Mouse (Mus musculus) limb, embryonic 11.5 days (tissue): Measurements from ENCODE around the gene Amz1. TPM values are rescaled to one million over a fixed set of nuclear protein-coding genes. Genes with fewer than 3 reads are reported as not detected.

Experiments used
- ATAC-seq: fragments of 200-750 bp; cut with Nextera tagmentation; 2 replicates; pipeline ENCODE4 v1.8.0; 2017; ENCODE audit warnings: low read depth; ENCODE audit not compliant: insufficient number of reproducible peaks, low FRiP score, low TSS enrichment
- DNase-seq: peaks from one replicate; pipeline ENCODE4 v3.0.0-alpha.2; 2015; ENCODE audit warnings: low spot score
- H3K27ac ChIP-seq: fragments of 300-500 bp; sonication (generic); replicated peaks from 2 replicates; pipeline ENCODE4 v1.5.1; 2014; ENCODE audit warnings: low read depth, mild to moderate bottlenecking, low read length
- H3K27me3 ChIP-seq: fragments of 300-500 bp; sonication (generic); 2 replicates; pipeline ENCODE4 v1.6.1; 2014; ENCODE audit warnings: mild to moderate bottlenecking, low read length, mixed read lengths; ENCODE audit not compliant: control insufficient read depth, insufficient read depth
- H3K36me3 ChIP-seq: fragments of 300-500 bp; sonication (generic); 2 replicates; pipeline ENCODE4 v1.6.1; 2014; ENCODE audit warnings: mild to moderate bottlenecking, low read length, moderate library complexity, mixed read lengths; ENCODE audit not compliant: control insufficient read depth, insufficient read depth
- H3K4me1 ChIP-seq: fragments of 300-500 bp; sonication (generic); 2 replicates; pipeline ENCODE4 v1.6.1; 2014; ENCODE audit warnings: low read length, mixed read lengths; ENCODE audit not compliant: control insufficient read depth, insufficient read depth
- H3K4me2 ChIP-seq: fragments of 300-500 bp; sonication (generic); 2 replicates; pipeline ENCODE4 v1.6.1; 2014; ENCODE audit warnings: low read depth, mild to moderate bottlenecking, moderate library complexity; ENCODE audit not compliant: severe bottlenecking
- H3K4me3 ChIP-seq: fragments of 300-500 bp; sonication (generic); 2 replicates; pipeline ENCODE4 v1.5.1; 2014; ENCODE audit warnings: low read depth, low read length
- H3K9ac ChIP-seq: fragments of 300-500 bp; sonication (generic); 2 replicates; pipeline ENCODE4 v1.6.1; 2014; ENCODE audit warnings: mild to moderate bottlenecking, low read length
- H3K9me3 ChIP-seq: fragments of 300-500 bp; sonication (generic); 2 replicates; pipeline ENCODE4 v1.6.1; 2016; ENCODE audit warnings: low read length; ENCODE audit not compliant: control insufficient read depth
- WGBS: fragments of 180-500 bp; shearing (Covaris S2); extraction: QIAGEN DNeasy Blood & Tissue Kit; methylation state at CpG from one replicate; pipeline ENCODE4 v1.1.7; 2014; 5-methylcytosine and 5-hydroxymethylcytosine counted together
- polyA plus RNA-seq: library from polyadenylated mRNA; unstranded; fragments of >200 nt; fragmentation: Nextera tagmentation; extraction: Ambion mirVana; gene quantifications from 2 replicates; pipeline ENCODE4 v1.2.1, GENCODE M21; 2014

Amz1 gene
- polyA plus RNA-seq, 1 experiment from 2014 or later = 0.52 TPM

- 94% methylated on average over 4 of the region's 4 CpGs for WGBS
- Histone ChIP-seq H3K27me3 (no peaks in the 10 kb centered on the region), H3K9ac (no peak overlapping the region), H3K27ac (no peak overlapping the region), H3K9me3 (no peaks in the 10 kb centered on the region), H3K4me1 (peaks cover 6% of the 10 kb centered on the region), H3K4me3 (no peak overlapping the region), H3K36me3 (no peaks in the 10 kb centered on the region), H3K4me2 (no peak overlapping the region)
- no peak for ATAC-seq
- no peak for DNase-seq
Measured at GRCm38 (mm10) chr5:140775111-140775510, 51.2 kb downstream of the Amz1 start.

- Histone ChIP-seq H3K9me3 (no peaks in the 10 kb centered on the region), H3K27ac (no peak overlapping the region), H3K4me3 (no peak overlapping the region), H3K4me1 (no peaks in the 10 kb centered on the region; the same call in 1 of the 2 replicates), H3K36me3 (no peaks in the 10 kb centered on the region), H3K27me3 (no peaks in the 10 kb centered on the region), H3K4me2 (no peak overlapping the region), H3K9ac (no peak overlapping the region)
- DNase-seq (no peak), ATAC-seq (no peak)
- WGBS = 79% methylated on average over 9 of the region's 9 CpGs
Measured at GRCm38 (mm10) chr5:140776968-140777367, 53.0 kb downstream of the Amz1 start.

GRCm38 (mm10) chr5:140781122-140781521 lies 57.2 kb downstream of the Amz1 start:
- no peak overlapping the region for H3K4me2 ChIP-seq
- 90% methylated on average over 5 of the region's 5 CpGs for WGBS
- no peak for ATAC-seq

DNA sequence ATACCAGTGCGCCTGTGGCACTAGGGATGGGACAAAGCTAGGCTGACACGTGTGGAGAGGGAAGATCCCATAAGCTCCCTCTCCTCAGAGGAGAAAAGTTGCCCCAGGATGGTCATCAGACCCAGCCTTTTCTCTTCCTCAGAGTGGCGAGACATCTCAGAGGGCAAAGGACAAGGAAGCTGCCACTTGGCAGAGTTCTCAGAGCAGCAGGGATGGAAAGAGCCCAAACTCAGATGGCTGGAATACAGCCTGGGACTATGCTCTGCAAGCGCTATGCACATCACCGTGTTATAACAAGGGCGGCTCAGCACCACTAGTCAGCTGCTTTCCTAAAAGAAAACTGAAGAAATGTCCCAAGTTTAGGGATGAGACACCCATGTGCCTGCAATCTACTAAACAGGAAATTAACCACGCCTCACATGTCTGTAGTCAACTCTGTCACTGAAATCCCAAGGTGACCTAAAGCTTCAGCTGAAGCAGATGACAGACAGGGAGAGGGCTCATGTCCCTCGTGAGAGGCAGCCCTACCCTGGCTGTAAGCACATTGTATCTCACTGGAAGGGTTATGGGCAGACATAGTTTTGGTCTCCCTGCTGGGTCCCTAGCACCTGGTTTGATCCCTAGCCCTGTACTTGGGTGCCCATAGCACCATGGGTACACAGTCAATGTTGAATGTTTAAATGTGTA lies 58.1 kb downstream of the Amz1 start:
- no peak for DNase-seq
- H3K36me3 ChIP-seq = peaks cover 10% of the 10 kb centered on the region; the same call in 1 of the 2 replicates
- H3K27ac ChIP-seq = no peak overlapping the region
- H3K9me3 ChIP-seq = no peaks in the 10 kb centered on the region
- no peaks in the 10 kb centered on the region for H3K4me1 ChIP-seq
- no peak overlapping the region for H3K9ac ChIP-seq
- WGBS = 90% methylated on average over 8 of the region's 8 CpGs
- no peak overlapping the region for H3K4me3 ChIP-seq
- H3K4me2 ChIP-seq = no peak overlapping the region
- ATAC-seq = no peak
- no peaks in the 10 kb centered on the region for H3K27me3 ChIP-seq

More at GRCm38 (mm10) chr5:140781122-140781521, 57.2 kb downstream of the Amz1 start:
- H3K4me1 ChIP-seq = no peaks in the 10 kb centered on the region
- H3K36me3 ChIP-seq = peaks cover 10% of the 10 kb centered on the region; the same call in 1 of the 2 replicates
- no peaks in the 10 kb centered on the region for H3K9me3 ChIP-seq
- H3K27me3 ChIP-seq = no peaks in the 10 kb centered on the region
- H3K27ac ChIP-seq = no peak overlapping the region
- no peak overlapping the region for H3K9ac ChIP-seq
- DNase-seq = no peak
- H3K4me3 ChIP-seq = no peak overlapping the region

DNA sequence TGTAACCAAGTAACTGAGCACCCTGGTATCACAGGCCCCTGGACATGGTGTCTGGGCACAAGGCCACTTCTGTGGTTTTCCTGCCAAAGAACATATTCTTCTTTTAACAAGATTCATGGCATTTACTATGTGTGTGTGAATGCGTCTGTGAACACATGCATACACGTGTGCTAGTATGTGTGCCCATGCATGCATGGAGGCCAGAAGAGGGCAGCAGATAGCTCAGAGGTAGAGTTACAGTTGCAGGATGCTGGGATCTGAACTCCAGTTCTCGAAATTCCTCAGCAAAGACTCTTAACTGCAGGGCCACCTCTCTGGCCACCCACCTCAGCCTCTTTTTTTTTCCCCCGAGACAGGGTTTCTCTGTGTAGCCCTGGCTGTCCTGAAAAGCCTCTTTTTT lies 59.6 kb downstream of the Amz1 start:
- no peak overlapping the region for H3K27ac ChIP-seq
- ATAC-seq (no peak), DNase-seq (no peak)
- no peak overlapping the region for H3K4me3 ChIP-seq
- H3K9ac ChIP-seq = no peak overlapping the region
- H3K9me3 ChIP-seq = no peaks in the 10 kb centered on the region
- 89% methylated on average over 4 of the region's 4 CpGs for WGBS
- no peaks in the 10 kb centered on the region for H3K4me1 ChIP-seq
- H3K36me3 ChIP-seq = peaks cover 10% of the 10 kb centered on the region; the same call in 1 of the 2 replicates
- no peak overlapping the region for H3K4me2 ChIP-seq
- no peaks in the 10 kb centered on the region for H3K27me3 ChIP-seq

GRCm38 (mm10) chr5:140784288-140784687 lies 60.4 kb downstream of the Amz1 start:
- Histone ChIP-seq H3K4me1 (no peaks in the 10 kb centered on the region), H3K27ac (no peak overlapping the region), H3K4me3 (no peak overlapping the region), H3K27me3 (no peaks in the 10 kb centered on the region), H3K36me3 (peaks cover 10% of the 10 kb centered on the region; the same call in 1 of the 2 replicates), H3K9me3 (no peaks in the 10 kb centered on the region), H3K4me2 (no peak overlapping the region), H3K9ac (no peak overlapping the region)
- DNase-seq = no peak
- 90% methylated on average over 6 of the region's 6 CpGs for WGBS
- ATAC-seq = no peak

DNA sequence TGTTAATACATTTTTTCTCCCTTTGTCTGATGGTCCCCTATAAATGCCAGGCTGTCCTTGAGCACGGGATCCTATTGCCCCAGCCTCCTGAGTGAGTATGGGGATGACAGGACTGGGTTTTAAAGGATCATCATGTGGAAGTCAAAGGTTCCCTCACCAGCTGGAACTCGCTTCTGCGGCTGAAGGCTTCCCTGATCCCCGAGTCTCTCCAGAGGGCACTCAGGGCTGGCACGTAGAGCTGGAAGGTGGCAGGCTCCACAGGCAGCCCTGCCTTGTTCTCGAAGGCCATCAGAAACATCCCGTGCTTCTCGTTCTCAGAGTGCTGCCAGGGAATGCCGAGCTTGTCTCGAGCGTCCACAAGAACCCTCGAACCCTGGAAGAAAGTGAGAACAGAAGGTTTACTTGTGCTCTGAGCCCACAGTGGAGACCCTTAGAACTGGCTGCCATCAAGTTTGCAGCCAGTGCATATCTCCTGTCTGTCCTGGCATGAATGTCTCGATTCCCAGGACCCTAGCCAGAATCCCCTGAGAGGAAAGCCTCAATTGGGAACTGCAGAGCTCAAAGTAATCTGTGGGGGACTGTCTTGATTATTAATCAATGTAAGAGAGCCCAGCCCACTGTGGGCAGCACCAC lies 61.4 kb downstream of the Amz1 start:
- no peak overlapping the region for H3K9ac ChIP-seq
- H3K36me3 ChIP-seq = peaks cover 10% of the 10 kb centered on the region; the same call in 1 of the 2 replicates
- no peak overlapping the region for H3K4me3 ChIP-seq
- H3K27ac ChIP-seq = no peak overlapping the region
- H3K4me1 ChIP-seq = no peaks in the 10 kb centered on the region
- H3K4me2 ChIP-seq = no peak overlapping the region
- no peak for ATAC-seq
- no peaks in the 10 kb centered on the region for H3K27me3 ChIP-seq
- no peaks in the 10 kb centered on the region for H3K9me3 ChIP-seq
- 90% methylated on average over 13 of the region's 13 CpGs for WGBS
- DNase-seq = no peak

GRCm38 (mm10) chr5:140789561-140789960 lies 65.6 kb downstream of the Amz1 start:
- Histone ChIP-seq H3K36me3 (0 out of 2 replicates have a peak, but pooled peaks cover 3% of the 10 kb centered on the region), H3K4me2 (no peak overlapping the region), H3K27me3 (no peaks in the 10 kb centered on the region), H3K4me3 (no peak overlapping the region), H3K9ac (no peak overlapping the region), H3K4me1 (peaks cover 10% of the 10 kb centered on the region; the same call in 1 of the 2 replicates), H3K27ac (no peak overlapping the region), H3K9me3 (no peaks in the 10 kb centered on the region)
- no peak for ATAC-seq
- DNase-seq = no peak
